Mouse (Mus musculus): ENCODE results near the gene Nlrc3.
"Not testable (repeated sequence)": the region's sequence is repeated elsewhere in the genome, so short reads cannot be mapped to it uniquely, and the experiment has no call there.

Nlrc3 gene

DNA sequence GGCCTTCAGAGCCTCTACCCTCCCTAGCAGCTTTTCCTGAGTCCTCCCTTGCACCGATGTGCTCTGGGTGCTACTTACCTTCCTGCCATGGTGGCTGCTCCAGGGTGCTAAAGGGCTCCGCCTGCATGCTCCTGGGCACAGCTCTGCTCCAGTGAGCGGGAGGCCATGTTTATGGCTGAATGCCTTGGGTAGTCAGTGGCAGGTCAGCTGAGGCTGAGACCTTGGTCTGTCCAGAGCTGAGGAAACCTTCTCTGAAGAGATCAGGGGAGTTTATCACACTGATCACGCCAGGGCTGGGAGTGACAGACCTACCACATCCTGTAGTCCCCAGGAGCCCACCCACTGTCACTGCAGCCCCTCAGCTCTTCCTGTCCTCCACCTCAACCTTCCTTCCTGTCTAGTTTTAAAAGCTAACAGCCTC is at the start of gene Nlrc3:
Gene Nlrc3, minus strand, starts transcription at position 382 of the 421 bp plus-strand sequence.
- no peak for ATAC-seq (ENCODE audit: low TSS enrichment)

DNA sequence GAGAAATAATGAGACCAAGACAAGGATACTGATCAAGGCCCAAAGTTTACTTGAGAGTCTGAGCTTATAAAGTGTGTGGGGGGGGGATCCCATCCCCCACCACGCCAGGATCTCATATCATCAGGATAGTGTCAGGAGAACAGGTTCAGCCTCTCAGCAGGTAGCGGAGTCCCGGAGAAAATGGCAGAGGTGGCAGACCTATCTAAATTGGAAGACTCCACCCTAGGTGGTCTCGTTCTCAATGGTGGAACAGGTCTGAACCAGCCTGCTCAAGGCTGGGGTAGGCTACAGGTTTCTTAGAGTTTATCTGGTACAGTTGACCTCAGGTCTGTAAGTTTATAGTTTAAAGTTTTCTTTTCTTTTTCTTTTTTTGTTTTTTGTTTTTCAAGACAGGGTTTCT is 46.3 kb upstream of the Nlrc3 start:
- ATAC-seq (ENCODE audit: low TSS enrichment): no peak

DNA sequence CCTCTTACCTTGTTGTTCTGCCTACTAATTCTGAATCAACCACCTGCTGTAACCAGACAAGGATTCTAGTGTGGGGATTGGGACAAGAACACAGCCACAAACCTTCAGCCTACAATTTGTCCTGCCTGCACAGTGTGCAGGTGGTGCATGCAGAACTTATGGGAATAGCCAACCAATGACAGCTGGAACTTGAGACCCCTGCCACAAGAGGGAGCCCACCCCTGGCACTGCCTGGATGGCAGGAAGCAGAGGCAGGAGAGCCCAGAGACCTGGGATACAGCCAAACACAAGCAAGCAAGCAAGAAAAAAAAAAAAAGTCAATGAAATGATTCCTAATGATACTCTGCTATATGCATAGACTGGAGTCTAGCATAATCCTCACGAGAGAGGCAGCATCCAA is 44.8 kb upstream of the Nlrc3 start:
- ATAC-seq (ENCODE audit: low TSS enrichment): no peak

DNA sequence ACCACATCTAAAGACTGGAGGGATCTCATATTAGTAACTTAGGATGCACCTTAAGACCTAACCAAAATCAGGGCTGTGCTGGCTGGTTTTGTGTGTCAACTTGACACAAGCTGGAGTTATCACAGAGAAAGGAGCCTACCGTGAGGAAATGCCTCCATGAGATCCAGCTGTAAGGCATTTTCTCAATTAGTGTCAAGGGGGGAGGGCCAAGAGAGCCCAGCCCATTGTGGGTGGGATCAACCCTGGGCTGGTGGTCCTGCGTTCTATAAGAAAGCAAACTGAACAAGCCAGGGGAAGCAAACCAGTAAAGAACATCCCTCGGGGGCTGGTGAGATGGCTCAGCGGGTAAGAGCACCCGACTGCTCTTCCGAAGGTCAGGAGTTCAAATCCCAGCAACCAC is 41.0 kb upstream of the Nlrc3 start:
- not testable (repeated sequence) for ATAC-seq (ENCODE audit: low TSS enrichment)

GRCm38 (mm10) chr16:4016786-4017185 is 40.4 kb upstream of the Nlrc3 start:
- not testable (repeated sequence) for ATAC-seq (ENCODE audit: low TSS enrichment)

DNA sequence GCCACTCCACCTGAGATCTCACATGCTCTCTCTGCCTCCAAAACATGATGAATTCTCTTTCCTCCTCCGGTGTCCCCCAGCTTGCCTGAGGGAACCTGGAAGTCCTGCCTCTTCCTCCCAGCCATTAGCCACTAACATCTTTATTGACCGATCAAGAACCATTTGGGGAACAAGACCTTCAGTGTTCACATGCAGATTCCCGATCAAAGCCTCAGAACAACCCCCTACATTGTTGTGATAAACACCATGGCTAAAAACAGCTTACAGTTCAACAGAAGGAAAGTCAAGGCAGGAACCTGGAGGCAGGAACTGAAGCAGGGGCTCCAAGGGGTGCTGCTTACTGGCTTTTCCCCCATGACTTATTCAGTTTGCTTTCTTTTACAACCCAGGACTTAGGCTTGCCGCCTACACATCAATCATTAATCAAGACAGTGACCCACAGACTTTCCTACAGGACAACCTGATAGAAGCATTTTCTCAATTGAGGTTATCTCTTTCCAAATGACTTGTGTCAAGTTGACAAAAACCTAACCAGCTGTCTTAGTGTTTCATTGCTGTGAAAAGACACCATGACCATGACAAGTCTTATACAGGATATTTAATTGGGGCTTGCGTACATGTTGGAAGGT is 37.7 kb upstream of the Nlrc3 start:
- ATAC-seq (ENCODE audit: low TSS enrichment): no peak

- no peak for ATAC-seq (ENCODE audit: low TSS enrichment)
Observed at GRCm38 (mm10) chr16:4012882-4013570, 36.6 kb upstream of the Nlrc3 start.

GRCm38 (mm10) chr16:4003489-4004398 is 27.3 kb upstream of the Nlrc3 start, which contains the start of gene Slx4:
Gene Slx4, minus strand, starts transcription at chr16:4003770.
- ATAC-seq (ENCODE audit: low TSS enrichment): peak; percentile 99

GRCm38 (mm10) chr16:3988410-3988809 is 12.0 kb upstream of the Nlrc3 start:
- ATAC-seq (ENCODE audit: low TSS enrichment): no peak

DNA sequence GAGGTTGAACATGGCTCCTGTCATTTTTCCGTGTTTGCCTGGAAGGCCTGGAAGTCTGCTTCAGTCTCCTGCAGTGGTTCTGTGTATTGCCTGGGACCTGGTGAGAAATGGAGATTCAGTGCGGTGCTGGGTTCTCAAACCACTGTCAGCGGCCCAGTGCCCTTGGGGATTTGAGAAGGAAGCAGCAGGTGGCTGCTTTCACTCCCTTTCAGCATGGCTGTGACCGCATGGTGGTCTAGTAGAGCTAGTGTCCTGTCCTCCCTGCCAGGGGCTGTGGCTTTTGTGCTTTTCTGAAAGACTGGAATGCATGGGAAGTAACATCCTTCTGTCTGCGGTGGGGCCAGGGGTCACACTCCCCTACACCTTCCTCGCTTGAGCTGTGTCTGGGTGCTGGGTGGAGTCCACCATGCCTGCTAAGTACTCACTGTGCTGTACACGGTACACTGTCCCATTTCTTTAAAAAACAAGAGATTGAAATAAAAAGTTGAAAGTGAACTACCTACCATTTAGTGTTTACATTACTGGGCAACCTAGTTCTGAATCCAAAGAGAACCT is 6.8 kb upstream of the Nlrc3 start:
- ATAC-seq (ENCODE audit: low TSS enrichment): no peak

DNA sequence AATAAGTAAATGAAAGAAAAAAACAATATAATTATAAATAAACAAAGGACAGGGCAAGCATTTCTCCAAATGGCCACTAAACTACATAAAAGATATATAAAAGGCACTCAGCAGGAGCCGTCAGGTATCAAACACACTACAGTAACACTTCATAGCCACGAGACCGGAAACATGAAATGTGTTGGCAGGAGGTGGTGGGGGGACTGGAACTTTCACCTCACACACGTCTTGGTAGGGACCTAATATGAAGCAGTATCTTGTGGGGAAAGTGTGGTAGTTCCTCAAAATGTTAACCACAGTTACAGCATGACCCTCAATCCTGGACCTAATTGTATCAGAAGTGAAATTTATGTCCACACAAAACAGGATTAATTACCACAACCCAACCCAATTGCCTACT is 5.7 kb upstream of the Nlrc3 start:
- ATAC-seq (ENCODE audit: low TSS enrichment): no peak

- no peak for ATAC-seq (ENCODE audit: low TSS enrichment)
Observed at GRCm38 (mm10) chr16:3976712-3977111, 280 bp upstream of the Nlrc3 start.

DNA sequence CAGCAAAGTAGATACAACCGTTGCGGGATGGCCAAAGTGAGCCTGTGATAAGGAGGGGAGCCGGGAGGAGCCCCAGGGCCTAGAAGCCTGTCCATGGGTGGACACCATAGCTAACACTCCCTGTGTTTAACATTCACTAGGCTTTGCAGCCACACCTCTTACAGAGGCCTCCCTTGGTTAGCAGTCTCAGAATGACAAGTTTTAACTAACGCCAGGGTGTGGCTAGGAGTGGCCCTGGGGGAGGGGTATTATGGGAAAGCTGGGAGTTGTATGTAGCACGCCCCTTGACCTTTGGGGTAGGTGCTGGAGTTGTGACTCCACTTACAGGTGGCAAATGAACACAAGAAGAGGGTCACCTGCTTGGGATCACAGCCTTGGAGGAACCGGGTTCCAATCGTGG is 774 bp downstream of the Nlrc3 start:
- no peak for ATAC-seq (ENCODE audit: low TSS enrichment)

DNA sequence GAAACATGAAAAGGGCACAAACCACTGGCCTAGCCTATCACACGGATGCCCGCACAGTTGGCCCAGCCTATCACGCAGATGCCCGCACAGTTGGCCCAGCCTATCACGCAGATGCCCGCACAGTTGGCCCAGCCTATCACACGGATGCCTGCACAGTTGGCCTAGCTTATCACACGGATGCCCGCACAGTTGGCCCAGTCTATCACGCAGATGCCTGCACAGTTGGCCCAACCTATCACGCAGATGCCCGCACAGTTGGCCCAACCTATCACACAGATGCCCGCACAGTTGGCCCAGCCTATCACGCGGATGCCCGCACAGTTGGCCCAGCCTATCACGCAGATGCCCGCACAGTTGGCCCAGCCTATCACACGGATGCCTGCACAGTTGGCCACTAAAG is 2.0 kb downstream of the Nlrc3 start:
- ATAC-seq (ENCODE audit: low TSS enrichment): not testable (repeated sequence)

- ATAC-seq (ENCODE audit: low TSS enrichment): no peak
Observed at GRCm38 (mm10) chr16:3965534-3965933, 10.9 kb downstream of the Nlrc3 start.

- no peak for ATAC-seq (ENCODE audit: low TSS enrichment)
Observed at GRCm38 (mm10) chr16:3964990-3965389, 11.4 kb downstream of the Nlrc3 start.

GRCm38 (mm10) chr16:3959261-3959660 is 17.2 kb downstream of the Nlrc3 start:
- ATAC-seq (ENCODE audit: low TSS enrichment): no peak

GRCm38 (mm10) chr16:3956369-3956768 is 20.1 kb downstream of the Nlrc3 start:
- peak; percentile 74 for ATAC-seq (ENCODE audit: low TSS enrichment)

- ATAC-seq (ENCODE audit: low TSS enrichment): no peak
Observed at GRCm38 (mm10) chr16:3951141-3951540, 25.3 kb downstream of the Nlrc3 start.

DNA sequence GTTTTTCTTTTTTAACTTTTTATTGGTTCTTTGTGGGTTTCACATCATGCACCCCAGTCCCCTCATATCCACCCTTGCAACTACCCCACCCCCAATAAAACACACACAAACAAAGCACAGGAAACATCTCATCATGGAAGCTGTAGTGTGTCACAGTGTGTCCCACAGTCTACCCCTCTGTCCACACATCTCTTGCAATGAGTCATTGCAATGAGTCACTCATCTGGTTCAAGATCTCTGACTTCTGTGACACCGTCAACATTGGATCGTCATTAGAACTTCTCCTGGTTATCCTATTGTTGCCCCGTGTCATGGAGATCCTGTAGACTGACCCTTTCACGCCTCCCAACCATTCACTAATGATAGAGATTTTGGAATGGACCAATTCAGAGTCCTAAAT is 41.7 kb downstream of the Nlrc3 start:
- no peak for ATAC-seq (ENCODE audit: low TSS enrichment)

DNA sequence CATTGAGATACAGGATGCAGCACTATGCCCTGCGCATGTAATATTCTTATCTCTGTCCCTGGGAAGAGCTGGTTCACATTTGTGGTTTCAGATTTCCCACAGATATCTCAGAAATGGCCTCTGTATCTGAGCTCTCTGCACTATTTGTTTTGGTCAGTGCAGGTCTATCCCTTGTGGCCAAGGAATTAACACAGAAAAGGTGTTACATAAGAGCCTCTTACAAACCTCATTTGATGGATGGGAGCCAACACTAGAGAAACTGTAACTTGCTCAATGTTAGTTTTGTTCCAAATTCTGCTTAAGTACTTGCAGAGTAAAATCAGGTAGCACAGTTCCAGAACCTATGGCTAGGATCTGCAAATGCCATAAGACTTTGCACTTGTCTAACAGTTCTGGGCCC is 42.3 kb downstream of the Nlrc3 start:
- no peak for ATAC-seq (ENCODE audit: low TSS enrichment)

DNA sequence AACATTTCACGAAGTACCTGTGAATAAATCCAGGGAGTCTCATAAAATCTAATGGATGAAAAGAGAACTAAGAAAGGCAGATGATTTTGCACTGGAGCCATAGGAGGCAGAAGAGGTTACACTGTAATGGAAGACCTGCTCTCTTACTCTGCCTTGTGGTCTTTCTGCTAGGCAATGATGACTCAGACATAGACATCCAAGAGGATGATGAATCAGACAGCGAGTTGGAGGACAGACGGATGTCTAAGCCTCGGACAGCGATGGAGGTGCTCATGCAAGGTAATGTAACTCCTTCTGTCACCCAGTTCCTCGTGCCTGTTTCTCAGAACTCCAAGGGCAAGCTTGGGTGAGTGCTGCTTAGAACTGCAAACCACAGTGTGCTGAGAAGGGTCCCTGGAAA is 42.9 kb downstream of the Nlrc3 start:
- ATAC-seq (ENCODE audit: low TSS enrichment): no peak
